Mouse (Mus musculus) C2C12 (cell line): Measurements from ENCODE around the gene Spats2l. TPM values are rescaled to one million over a fixed set of nuclear protein-coding genes. Genes with fewer than 3 reads are reported as not detected.
A peak's percentile ranks its signal among the peaks of the same experiment; 100 is the strongest.

Experiments used
- H3K27me3 ChIP-seq: one replicate; pipeline ENCODE4 v1.6.1; 2011; ENCODE audit not compliant: control insufficient read depth, insufficient read depth, insufficient read length
- H3K36me3 ChIP-seq: one replicate; pipeline ENCODE4 v1.6.1; 2011; ENCODE audit not compliant: control insufficient read depth, insufficient read depth
- H3K4me3 ChIP-seq: one replicate; pipeline ENCODE4 v1.5.1; 2011; ENCODE audit warnings: mild to moderate bottlenecking, control low read depth; ENCODE audit not compliant: poor library complexity, insufficient read depth, severe bottlenecking
- H3K79me2 ChIP-seq: one replicate; pipeline ENCODE4 v1.6.1; 2011; ENCODE audit not compliant: control insufficient read depth, insufficient read depth
- H3K79me3 ChIP-seq: one replicate; pipeline ENCODE4 v1.6.1; 2011; ENCODE audit warnings: low read depth, control low read depth
- H3ac ChIP-seq: one replicate; pipeline ENCODE3; 2011; ENCODE audit warnings: low read depth; ENCODE audit not compliant: control insufficient read depth, insufficient read length
- CEBPB ChIP-seq: IDR thresholded peaks from one replicate; pipeline ENCODE4 v1.6.1; 2011; ENCODE audit warnings: low read depth, mild to moderate bottlenecking, control low read depth, moderate library complexity
- CTCF ChIP-seq: IDR thresholded peaks from one replicate; pipeline ENCODE4 v1.5.1; 2011; ENCODE audit not compliant: control insufficient read depth, insufficient read depth, insufficient read length
- FOSL1 ChIP-seq: IDR thresholded peaks from one replicate; pipeline ENCODE4 v1.8.0; 2011; ENCODE audit warnings: mild to moderate bottlenecking, low read length; ENCODE audit not compliant: poor library complexity, insufficient read depth, severe bottlenecking
- MAX ChIP-seq: IDR thresholded peaks from one replicate; pipeline ENCODE4 v1.6.1; 2011; ENCODE audit warnings: mild to moderate bottlenecking, control low read depth
- MYOD1 ChIP-seq: IDR thresholded peaks from one replicate; pipeline ENCODE4 v1.6.1; 2011; ENCODE audit warnings: low read depth; ENCODE audit not compliant: control insufficient read depth, insufficient read length
- MYOG ChIP-seq: IDR thresholded peaks from one replicate; pipeline ENCODE4 v1.6.1; 2011; ENCODE audit not compliant: control insufficient read depth, insufficient read length; ENCODE audit errors: extremely low read depth
- USF1 ChIP-seq: IDR thresholded peaks from one replicate; pipeline ENCODE4 v1.6.1; 2011; ENCODE audit warnings: low read depth, mild to moderate bottlenecking, control low read depth, moderate library complexity
- polyA plus RNA-seq: library from polyadenylated mRNA; unstranded; fragments of >200 nt; fragmentation: generic; extraction: Trizol; gene quantifications from one replicate; pipeline ENCODE4 v1.2.1, GENCODE M21; 2012; ENCODE audit warnings: missing spikeins

Gene Spats2l
- polyA plus RNA-seq, 1 experiment = 0.57 TPM

DNA sequence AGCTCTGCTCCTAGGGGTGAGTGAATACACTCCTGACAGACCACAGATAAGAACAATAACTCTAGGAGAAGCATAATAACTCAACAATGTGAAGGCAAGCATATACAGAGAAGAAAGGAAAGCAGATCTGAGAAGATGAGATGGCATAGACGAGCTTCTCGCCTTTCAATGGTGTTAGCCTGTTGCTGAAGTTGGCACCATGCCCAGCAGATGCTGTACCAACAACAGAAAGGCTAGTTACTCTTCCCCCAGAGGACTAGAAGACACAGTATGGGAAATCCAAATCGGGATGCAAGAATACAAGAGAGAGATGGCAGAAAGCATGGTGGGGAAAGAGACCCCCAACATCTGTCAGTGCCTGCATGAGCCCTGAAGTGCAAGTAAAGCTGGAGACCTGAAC is 22.2 kb upstream of the Spats2l start:
- Histone ChIP-seq H3K79me3 (no peaks in the 10 kb centered on the region), H3K79me2 (no peaks in the 10 kb centered on the region), H3K36me3 (no peaks in the 10 kb centered on the region), H3K27me3 (no peaks in the 10 kb centered on the region), H3K4me3 (no peak overlapping the region), H3ac (no peak overlapping the region)
- no peak for TF ChIP-seq FOSL1
- TF ChIP-seq CTCF = no peak
- TF ChIP-seq CEBPB = no peak
- TF ChIP-seq USF1 = no peak
- no peak for TF ChIP-seq MYOG

DNA sequence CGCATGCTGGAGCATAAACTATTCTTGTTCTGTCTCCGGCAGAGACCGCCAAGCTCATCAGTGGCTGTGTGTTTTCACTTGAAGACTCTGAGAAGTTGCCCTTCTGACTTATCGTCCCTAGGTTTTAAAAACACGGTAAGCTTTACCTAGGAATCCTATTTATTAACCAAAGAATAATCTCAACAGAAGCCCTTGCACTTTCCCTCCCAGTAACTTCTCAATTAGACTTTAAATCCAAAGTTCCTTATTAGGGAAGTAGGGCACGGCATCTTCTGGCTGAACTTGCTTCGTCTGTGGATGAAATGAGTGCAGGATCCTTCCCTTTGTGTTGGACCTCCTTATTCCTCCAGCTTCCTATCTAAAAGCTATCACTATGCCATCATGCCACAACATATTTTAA is 7.6 kb upstream of the Spats2l start:
- H3K79me2 ChIP-seq = no peaks in the 10 kb centered on the region
- TF ChIP-seq CEBPB (no peak), USF1 (no peak), MYOD1 (no peak), FOSL1 (no peak), MYOG (no peak), CTCF (no peak), MAX (no peak)

DNA sequence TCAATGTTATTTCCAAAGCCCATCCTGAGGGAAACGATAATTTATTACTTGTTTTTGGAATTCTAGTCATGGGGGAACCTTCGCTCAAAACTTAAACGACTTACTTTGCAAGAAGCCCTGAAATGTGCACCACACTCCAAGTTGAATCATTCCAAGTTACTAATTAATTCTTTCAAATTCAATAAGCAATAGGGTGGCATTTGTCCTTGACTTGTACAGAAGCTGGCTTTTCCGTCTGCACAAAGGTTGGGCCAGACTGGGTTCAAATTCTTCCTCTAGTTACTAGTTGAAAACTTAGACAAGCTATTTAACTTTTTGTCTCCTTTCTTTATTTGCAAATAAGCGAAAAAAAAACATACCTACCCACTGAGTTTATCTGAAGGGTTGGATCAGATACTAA is 636 bp upstream of the Spats2l start:
- Histone ChIP-seq H3K36me3 (no peaks in the 10 kb centered on the region), H3K79me2 (no peaks in the 10 kb centered on the region), H3K27me3 (peaks cover 22% of the 10 kb centered on the region), H3K4me3 (no peak overlapping the region), H3ac (no peak overlapping the region), H3K79me3 (no peaks in the 10 kb centered on the region)
- no peak for TF ChIP-seq MYOD1
- no peak for TF ChIP-seq FOSL1
- TF ChIP-seq MAX = no peak
- no peak for TF ChIP-seq USF1
- no peak for TF ChIP-seq MYOG
- TF ChIP-seq CTCF = no peak
- no peak for TF ChIP-seq CEBPB

More for the DNA sequence above, 7.6 kb upstream of the Spats2l start:
- Histone ChIP-seq H3K27me3 (no peaks in the 10 kb centered on the region), H3K4me3 (no peak overlapping the region), H3K79me3 (no peaks in the 10 kb centered on the region), H3K36me3 (no peaks in the 10 kb centered on the region), H3ac (no peak overlapping the region)

DNA sequence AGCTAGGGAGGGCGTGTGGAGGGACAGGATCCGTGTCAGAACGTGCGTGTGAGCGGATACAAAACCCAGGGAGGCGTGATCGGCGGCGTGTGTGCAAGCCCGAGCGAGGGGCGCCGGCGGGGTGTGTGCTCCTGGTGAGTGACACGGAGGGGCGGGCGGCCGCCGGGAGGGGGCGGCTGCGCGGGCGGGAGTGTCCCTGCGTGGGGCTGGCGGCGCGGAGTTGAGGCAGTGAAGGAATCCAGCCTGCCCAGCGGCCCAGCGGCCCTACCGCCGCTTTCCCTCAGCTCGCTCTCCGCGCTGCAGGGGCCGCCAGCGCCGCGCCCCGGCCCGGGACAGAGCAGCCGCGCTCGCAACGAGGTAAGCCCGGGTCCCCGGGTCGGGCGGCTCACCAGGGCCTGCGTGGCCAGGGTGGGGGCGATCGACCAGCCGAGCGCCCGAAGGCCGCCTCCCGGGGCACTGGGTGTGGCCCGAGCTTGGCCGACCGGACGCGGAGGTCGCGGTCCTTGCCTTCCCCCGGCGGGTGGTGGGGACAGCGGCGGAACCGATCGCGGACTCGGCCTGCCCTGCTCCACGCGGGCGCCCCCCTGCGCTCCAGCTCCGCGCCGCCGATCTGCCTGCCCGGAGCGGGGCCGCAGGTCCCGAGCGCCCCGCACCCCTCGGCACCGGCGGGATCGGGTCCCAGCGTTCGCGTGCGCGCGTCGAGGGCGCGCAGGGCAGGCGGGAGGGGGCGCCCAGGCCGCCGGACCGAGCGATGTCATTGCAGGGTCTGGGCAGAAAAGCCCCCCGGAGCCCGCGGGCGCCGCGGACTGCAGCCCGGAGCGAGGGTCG is 920 bp downstream of the Spats2l start:
- peak overlapping the region; percentile 68 for H3ac ChIP-seq
- TF ChIP-seq FOSL1 = no peak
- TF ChIP-seq CTCF = peak; percentile 49
- no peaks in the 10 kb centered on the region for H3K36me3 ChIP-seq
- peaks cover 22% of the 10 kb centered on the region for H3K27me3 ChIP-seq
- H3K79me2 ChIP-seq = no peaks in the 10 kb centered on the region
- H3K4me3 ChIP-seq = no peak overlapping the region
- H3K79me3 ChIP-seq = no peaks in the 10 kb centered on the region

DNA sequence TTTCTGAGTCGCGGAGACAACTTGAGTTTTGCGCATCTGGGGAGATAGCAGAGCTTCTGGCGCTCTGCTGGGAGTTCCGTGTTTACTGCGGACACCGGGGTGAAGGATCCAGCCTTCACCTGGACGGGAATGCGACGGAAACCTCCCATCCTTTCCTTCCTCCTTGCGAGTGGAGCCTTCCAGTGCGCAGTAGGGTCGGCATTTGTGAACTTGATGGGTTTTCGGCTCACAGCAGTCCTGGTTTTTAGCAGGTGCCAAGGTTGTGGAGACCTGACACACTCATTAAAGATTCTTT is 1.5 kb downstream of the Spats2l start:
- Histone ChIP-seq H3ac (peak overlapping the region; percentile 68), H3K4me3 (no peak overlapping the region), H3K79me2 (no peaks in the 10 kb centered on the region), H3K36me3 (no peaks in the 10 kb centered on the region), H3K79me3 (no peaks in the 10 kb centered on the region), H3K27me3 (peaks cover 22% of the 10 kb centered on the region)
- TF ChIP-seq MAX = no peak
- no peak for TF ChIP-seq USF1
- TF ChIP-seq MYOG = no peak
- no peak for TF ChIP-seq CEBPB

DNA sequence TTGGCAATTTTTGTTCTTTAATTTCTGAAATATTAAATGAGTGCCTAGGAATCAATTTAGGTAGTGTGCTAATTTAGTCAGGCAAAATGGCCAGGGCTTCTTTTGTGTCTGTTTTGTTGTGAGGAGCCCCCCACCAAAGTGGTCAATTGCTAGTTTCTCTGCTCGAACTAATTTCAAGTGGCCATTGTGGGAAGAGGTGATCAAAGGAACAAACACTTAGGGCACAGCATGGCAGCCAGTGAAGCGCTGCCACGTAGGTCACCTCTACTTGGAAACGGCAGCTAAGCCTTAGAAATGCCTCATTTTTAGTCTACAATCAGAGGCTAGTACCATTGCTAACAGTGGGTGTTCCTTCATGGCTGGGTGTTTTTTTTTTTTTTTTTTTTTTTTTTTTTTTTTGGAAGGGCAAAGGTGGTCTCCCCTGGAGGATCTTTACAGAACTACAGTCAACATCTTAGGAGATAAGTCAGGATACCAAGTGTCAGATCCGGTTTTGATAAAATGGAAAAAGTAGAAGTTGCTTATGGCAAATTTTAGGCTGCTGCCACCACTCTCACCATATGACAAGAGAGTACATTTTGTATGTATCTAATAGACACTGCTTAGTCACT is 2.8 kb downstream of the Spats2l start:
- Histone ChIP-seq H3K4me3 (no peak overlapping the region), H3K79me3 (no peaks in the 10 kb centered on the region), H3K79me2 (no peaks in the 10 kb centered on the region), H3K36me3 (no peaks in the 10 kb centered on the region), H3ac (no peak overlapping the region), H3K27me3 (peaks cover 22% of the 10 kb centered on the region)
- TF ChIP-seq MYOG (no peak), USF1 (no peak), MYOD1 (no peak), CEBPB (no peak), MAX (no peak), FOSL1 (no peak), CTCF (no peak)
